In the genomic region with DNA sequence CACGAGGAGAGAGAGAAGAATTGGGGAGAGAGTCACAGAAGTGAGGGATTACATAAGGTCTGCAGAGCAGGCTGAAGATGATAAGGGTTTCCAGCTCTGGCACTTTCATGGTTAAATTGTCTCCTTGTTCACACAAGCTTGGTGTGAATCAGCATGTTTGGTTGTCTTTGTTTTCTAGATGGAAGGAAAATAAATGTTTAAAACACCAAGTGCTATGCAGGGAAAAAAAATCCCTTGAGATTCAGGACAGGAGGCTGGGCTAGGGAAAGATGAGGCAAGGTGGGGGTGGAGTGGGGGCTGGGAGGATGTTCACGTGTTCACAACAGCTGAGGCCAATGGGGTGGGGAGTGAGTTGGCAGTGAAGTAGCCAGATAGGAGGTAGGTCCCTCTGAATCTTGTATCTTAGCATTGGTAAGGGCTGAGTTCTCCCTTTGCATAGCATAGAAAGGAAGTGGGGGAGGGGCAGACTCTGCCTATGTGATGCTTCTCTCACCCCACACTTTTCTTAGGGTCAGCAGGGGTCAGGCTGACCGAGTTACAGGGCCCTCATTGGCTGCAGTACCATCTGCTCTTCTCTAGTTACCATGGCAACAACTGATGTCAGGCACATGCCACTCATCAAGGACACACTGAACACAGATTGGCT, we compare ENCODE assay signal across 9 mouse cellular contexts. TPM values are rescaled to one million over a fixed set of nuclear protein-coding genes. Genes with fewer than 3 reads are reported as not detected.
DNase-seq lines count a peak whose midpoint lies in the region; ATAC-seq lines count a peak whose summit lies in the region.
"Had no signal": no experiment of that assay in that cellular context is flagged by ENCODE, and none has a peak within 500 bp of the region (broad histone marks: within the 10 kb centered on the region; RNA-seq: fewer than 3 reads in every experiment).

No protein-coding gene starts in this region.

- no peak overlapping the region for H3K27ac ChIP-seq in kidney, embryonic 16.5 days (ENCODE audit: low read length)
- peak overlapping the region; percentile 81 for H3K27ac ChIP-seq in forebrain, embryonic 13.5 days
- H3K27ac ChIP-seq in stomach, embryonic 14.5 days (ENCODE audit: low read length), result no peak overlapping the region

- H3K4me2 ChIP-seq in kidney, embryonic 16.5 days (replicated peaks; ENCODE audit: low read depth, low read length), result no peak overlapping the region
- H3K4me2 ChIP-seq in forebrain, embryonic 13.5 days, result peak overlapping the region; percentile 47
- 0 out of 2 replicates have a peak overlapping the region, but pooled peaks have one; percentile 5 for H3K4me2 ChIP-seq in stomach, embryonic 14.5 days (replicated peaks; ENCODE audit: low read depth, low read length)

- ATAC-seq in kidney, embryonic 16.5 days (ENCODE audit: low FRiP score, low TSS enrichment), result peak; percentile 70; the same call in 1 of the 2 replicates
- ATAC-seq in cerebellum, adult (ENCODE audit: insufficient number of reproducible peaks, low FRiP score, low TSS enrichment), result peak; percentile 92
- ATAC-seq in forebrain, embryonic 13.5 days, result peak; percentile 93
- ATAC-seq in stomach, embryonic 14.5 days (ENCODE audit: insufficient number of reproducible peaks, insufficient read depth, low FRiP score, low read depth), result peak; percentile 81
- ATAC-seq: Patski had no signal

- no peaks in the 10 kb centered on the region for H3K27me3 ChIP-seq in kidney, embryonic 16.5 days (ENCODE audit: insufficient read depth, low read length)
- H3K27me3 ChIP-seq in forebrain, embryonic 13.5 days, result no peaks in the 10 kb centered on the region
- H3K27me3 ChIP-seq in stomach, embryonic 14.5 days (ENCODE audit: control insufficient read depth, insufficient read depth, low read length), result no peaks in the 10 kb centered on the region
- H3K27me3 ChIP-seq: Patski had no signal

- no peak overlapping the region for H3K4me3 ChIP-seq in kidney, embryonic 16.5 days (ENCODE audit: low read length)
- H3K4me3 ChIP-seq in forebrain, embryonic 13.5 days, result peak overlapping the region; percentile 21
- H3K4me3 ChIP-seq in stomach, embryonic 14.5 days (ENCODE audit: low read depth, low read length), result no peak overlapping the region

- peaks cover 7% of the 10 kb centered on the region; the same call in 1 of the 2 replicates for H3K4me1 ChIP-seq in kidney, embryonic 16.5 days (ENCODE audit: insufficient read depth, low read length)
- peaks cover 19% of the 10 kb centered on the region for H3K4me1 ChIP-seq in forebrain, embryonic 13.5 days
- no peaks in the 10 kb centered on the region; the same call in 1 of the 2 replicates for H3K4me1 ChIP-seq in stomach, embryonic 14.5 days (ENCODE audit: control insufficient read depth, insufficient read depth, low read length)

- H3K9ac ChIP-seq in kidney, embryonic 16.5 days (replicated peaks; ENCODE audit: low read length), result no peak overlapping the region
- H3K9ac ChIP-seq in forebrain, embryonic 13.5 days, result peak overlapping the region; percentile 16; the same call in 1 of the 2 replicates
- no peak overlapping the region for H3K9ac ChIP-seq in stomach, embryonic 14.5 days (replicated peaks; ENCODE audit: low read depth, low read length)

- no peaks in the 10 kb centered on the region for H3K36me3 ChIP-seq in kidney, embryonic 16.5 days (ENCODE audit: insufficient read depth, low read length)
- no peaks in the 10 kb centered on the region for H3K36me3 ChIP-seq in forebrain, embryonic 13.5 days (ENCODE audit: poor library complexity, severe bottlenecking)
- H3K36me3 ChIP-seq in stomach, embryonic 14.5 days (ENCODE audit: control insufficient read depth, insufficient read depth, low read length), result peaks cover under 1% of the 10 kb centered on the region; the same call in 1 of the 2 replicates

- DNase-seq in kidney, postnatal 36 days, result no peak
- peak; percentile 73 to 88 for DNase-seq in layer of hippocampus, adult 8-10 months (ENCODE audit: low spot score in 2 of 2)
- peak; percentile 38 for DNase-seq in lung, postnatal 36 days
- DNase-seq in spleen, postnatal 36 days (ENCODE audit: low spot score in 2 of 2), result no peak

- WGBS in kidney, embryonic 16.5 days, result 2% methylated on average over 3 of the region's 3 CpGs
- 4% methylated on average over 3 of the region's 3 CpGs for WGBS in forebrain, embryonic 13.5 days
- WGBS in stomach, embryonic 14.5 days, result 2% methylated on average over 3 of the region's 3 CpGs

- H3K9me3 ChIP-seq in kidney, embryonic 16.5 days (ENCODE audit: low read length), result no peaks in the 10 kb centered on the region
- H3K9me3 ChIP-seq in forebrain, embryonic 13.5 days (replicated peaks), result no peaks in the 10 kb centered on the region
- no peaks in the 10 kb centered on the region for H3K9me3 ChIP-seq in stomach, embryonic 14.5 days (ENCODE audit: control insufficient read depth, low read depth, low read length)

RNA-seq across cellular contexts. Expression of a gene that starts 19.5 kb away (rescaled TPM):
- polyA plus RNA-seq in kidney, embryonic 16.5 days (2015; fragmentation: Nextera tagmentation; extraction: Ambion mirVana), result 10.7 and 12.3 TPM in 2 replicates
- 114 and 126 TPM in 2 replicates for polyA plus RNA-seq in forebrain, embryonic 13.5 days (2015; fragmentation: Nextera tagmentation; extraction: Ambion mirVana)
- total RNA-seq in layer of hippocampus, adult 8-10 months (2022), result 100 to 1,000 TPM; 349 to 398 (median 369) TPM
- polyA plus RNA-seq in stomach, embryonic 14.5 days (2014; fragmentation: Nextera tagmentation; extraction: Ambion mirVana), result 9.8 and 10.7 TPM in 2 replicates

RNA-seq across cellular contexts. Expression of a gene that starts 34.7 kb away (rescaled TPM):
- 54.9 and 62.6 TPM in 2 replicates for polyA plus RNA-seq in kidney, embryonic 16.5 days (2015; fragmentation: Nextera tagmentation; extraction: Ambion mirVana)
- 108 and 111 TPM in 2 replicates for polyA plus RNA-seq in forebrain, embryonic 13.5 days (2015; fragmentation: Nextera tagmentation; extraction: Ambion mirVana)
- total RNA-seq in layer of hippocampus, adult 8-10 months (2022), result 100 to 1,000 TPM; 158 to 178 (median 166) TPM
- polyA plus RNA-seq in stomach, embryonic 14.5 days (2014; fragmentation: Nextera tagmentation; extraction: Ambion mirVana), result 55.0 and 56.3 TPM in 2 replicates

Comparison
In these comparisons a context has a peak if more than half of its experiments do, and no peak if none do; other contexts are left out.
1. DNase-seq: peak in layer of hippocampus, adult 8-10 months (2 of 2) and lung, postnatal 36 days (single experiment); none in kidney, postnatal 36 days (0 of 2) and spleen, postnatal 36 days (0 of 2).
2. Peak in every context shown above with its lines, with median percentiles within 50 percentile points of each other: ATAC-seq.